Mouse (Mus musculus) G1E-ER4 (cell line): Measurements from ENCODE around the gene Tcn2. TPM values are rescaled to one million over a fixed set of nuclear protein-coding genes. Genes with fewer than 3 reads are reported as not detected.

ENCODE experiments used
- GATA1 ChIP-seq: IDR thresholded peaks from one replicate; pipeline ENCODE4 v1.8.0; 2012; ENCODE audit warnings: low read length, inconsistent platforms
- polyA plus RNA-seq: library from polyadenylated mRNA; stranded (reverse); fragments of >175 nt; gene quantifications from 2 replicates; pipeline ENCODE4 v1.2.3, GENCODE M21; 2012

The Tcn2 gene
- polyA plus RNA-seq, 1 experiment: 0.03 TPM

DNA sequence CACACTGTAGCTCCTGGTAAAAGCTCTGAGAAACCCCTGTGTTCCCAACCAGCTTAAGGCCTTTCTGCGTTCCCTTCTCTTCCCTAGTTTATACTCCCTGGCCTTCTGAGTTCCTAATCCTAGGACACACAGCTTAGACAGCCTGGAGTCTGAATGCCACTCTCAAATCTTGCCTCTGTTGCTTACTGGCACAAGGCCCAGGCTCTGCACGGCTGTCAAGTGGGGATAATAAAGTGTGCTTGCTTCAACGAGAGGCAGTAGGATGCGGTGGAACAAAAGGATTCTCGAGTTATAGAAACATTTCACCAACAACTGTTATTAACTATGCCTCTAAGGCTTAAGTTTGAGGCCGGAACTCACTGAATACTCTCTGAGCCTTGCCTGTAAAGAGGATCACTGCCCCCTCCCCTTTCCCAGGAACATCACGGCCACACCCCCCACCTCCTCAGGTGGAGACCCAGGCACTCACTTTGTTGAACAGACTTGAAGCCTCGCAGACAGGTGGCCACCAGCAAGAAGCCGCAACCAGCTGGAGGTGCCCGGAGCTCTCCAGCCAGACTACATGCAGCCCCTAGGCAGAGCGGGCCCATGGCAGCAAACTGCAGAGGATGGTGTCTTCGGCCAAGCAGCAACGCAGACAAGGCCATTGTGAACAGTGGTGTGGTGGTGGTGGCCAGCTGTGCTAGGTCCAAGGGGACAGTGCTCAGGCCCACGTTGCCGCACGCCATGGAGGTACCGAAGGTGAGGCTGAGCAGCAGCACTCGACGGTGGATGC lies 19.7 kb downstream of the Tcn2 start:
- no peak for TF ChIP-seq GATA1

DNA sequence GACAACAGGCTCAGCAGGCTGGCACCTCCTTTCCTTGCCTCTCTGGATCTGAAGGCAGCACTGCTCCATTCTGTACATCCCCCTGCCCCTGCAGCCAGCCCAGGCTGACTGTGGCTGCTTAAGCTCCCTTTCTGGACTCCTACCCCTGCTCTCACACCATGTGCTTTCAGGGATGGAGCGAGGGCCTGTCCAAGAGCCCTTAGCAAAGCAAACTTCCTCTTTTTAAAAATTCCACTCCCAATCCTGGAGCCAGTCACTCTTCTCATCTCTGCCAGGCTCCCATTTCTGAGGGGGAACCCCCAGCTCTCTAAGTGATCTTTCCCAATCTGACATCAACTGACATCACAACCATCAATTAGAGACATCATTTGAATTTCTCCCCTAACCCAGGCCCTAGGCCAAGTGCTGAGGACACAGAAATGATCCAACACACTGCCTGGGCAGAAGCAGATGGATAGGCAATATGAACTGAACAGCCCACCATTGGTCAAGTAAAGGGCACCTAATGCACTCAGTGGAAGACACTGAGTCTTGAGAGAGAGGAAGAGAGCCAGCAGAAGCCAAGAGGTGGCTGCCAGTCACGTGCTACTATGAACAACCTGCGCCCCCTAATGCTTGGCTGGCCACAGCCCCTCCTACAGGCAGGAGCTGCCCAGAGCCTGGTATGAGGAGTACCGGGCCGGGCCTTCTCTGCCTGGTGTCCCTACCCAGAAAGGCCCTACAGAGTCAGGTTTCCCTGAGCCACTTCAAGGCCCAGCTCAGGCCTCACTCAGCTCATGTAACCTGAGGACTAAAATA lies 21.2 kb downstream of the Tcn2 start:
- no peak for TF ChIP-seq GATA1

DNA sequence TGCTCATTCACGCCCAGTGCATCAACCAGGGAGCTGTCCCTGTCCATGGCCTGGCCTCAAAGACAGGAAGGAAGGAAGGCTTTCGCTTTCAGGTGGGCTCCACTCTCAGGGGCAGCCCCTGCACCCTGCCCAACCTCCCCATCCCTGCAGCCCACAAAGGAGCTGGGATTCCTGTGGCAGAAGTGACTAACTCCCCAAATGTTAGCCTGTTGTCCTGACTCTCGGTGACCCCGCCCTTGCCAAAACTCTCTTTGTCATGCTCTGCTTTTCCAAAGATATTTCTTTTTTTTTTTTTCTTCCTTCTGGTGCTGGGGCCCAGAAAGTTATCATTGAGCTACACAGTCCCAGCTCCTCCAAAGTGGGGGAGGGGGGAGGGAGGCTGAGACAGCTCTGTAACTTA lies 22.7 kb downstream of the Tcn2 start:
- no peak for TF ChIP-seq GATA1

DNA sequence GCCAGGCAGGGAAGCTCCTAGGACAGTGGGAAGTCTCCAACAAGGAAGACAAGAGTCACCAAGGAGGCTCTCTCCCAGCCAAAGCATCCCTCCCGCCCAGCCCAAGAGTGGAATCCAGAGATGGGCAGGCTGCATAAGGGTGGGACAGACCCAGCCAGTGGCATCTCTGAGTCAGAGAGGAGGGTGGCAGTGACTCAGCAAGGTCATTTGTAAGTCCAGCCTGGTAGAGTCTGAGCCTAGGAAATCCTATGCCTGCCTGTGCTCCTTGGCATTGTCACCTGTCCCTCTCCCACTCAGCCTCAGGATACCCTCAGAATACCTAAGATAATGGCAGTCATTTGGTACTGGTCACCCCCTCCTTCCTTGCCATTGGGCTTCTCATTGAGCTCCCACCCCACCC lies 26.5 kb downstream of the Tcn2 start:
- TF ChIP-seq GATA1: no peak

DNA sequence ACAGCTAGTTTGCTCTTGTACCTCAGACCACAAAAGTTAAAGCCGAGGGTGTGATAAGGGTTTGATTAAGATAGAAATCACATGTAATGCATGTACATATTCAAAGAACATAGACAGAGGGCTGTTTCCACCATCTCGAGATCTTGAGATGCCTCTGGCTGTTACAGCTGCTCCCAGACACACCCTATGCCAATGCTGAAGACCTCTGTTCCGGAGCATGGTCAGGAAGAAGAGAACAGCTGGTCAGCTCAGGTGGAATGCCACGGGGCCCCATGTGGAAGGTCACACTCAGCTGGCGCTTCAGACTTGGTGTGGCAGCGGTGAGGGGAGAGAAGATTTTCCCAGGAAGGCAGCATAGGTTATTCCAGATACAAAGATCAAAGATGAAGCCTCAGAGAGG lies 27.3 kb downstream of the Tcn2 start:
- TF ChIP-seq GATA1: no peak

DNA sequence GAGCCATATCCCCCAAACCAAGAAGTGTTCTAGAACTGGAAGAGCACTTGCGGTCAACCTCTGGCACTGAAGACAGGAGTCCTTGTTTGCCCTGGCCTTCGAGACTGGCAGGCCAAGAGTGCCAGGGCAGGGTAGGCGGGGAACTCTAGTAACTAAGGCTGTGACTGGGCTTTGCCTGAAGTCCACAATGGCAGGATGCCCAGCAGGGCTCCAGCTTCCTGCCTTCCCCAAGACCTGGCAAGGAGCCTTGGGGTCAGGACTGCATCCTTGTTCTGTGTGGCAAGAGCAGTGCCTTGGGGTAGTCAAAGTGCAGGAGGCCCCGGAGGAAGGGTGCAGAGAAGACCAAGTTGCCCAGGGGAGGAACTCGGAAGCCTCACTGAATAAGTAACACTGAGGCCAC lies 28.9 kb downstream of the Tcn2 start:
- TF ChIP-seq GATA1: no peak

DNA sequence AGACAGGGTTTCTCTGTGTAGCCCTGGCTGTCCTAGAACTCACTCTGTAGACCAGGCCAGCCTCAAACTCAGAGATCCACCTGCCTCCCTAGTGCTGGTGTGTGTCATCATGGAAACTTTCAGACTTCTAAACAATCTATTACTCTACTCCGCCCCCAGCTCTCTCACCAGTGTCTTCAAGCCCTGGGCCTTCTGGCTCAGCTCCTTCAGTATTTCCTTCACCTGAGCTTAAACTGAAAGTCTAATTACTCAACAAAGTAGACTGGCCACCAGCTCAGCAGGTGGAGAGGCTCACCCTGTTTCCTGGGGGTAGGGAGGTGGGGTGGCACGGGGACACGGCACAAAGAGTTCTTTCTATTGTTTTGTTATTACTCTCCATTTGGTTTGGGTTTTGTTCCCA lies 29.4 kb downstream of the Tcn2 start:
- TF ChIP-seq GATA1: no peak

DNA sequence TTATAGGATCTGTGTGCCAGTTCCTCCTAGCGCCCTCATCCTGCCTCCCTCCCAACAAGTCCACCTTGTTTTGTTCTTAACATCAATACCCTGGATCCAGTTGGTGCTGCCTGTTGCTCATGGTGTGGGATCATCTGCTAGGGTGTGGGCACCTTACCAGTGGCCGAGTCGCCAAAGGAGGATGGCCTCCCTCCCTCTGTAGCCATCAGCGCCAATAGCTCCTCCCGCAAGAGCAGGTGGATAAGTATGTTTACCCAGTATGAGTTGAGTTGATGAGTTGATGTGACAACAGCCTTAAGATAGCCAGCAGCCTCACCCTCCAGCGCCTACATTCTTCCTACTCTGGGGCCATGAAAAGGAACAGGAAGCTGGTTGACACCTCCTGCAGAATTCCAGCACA lies 31.7 kb downstream of the Tcn2 start:
- TF ChIP-seq GATA1: no peak

DNA sequence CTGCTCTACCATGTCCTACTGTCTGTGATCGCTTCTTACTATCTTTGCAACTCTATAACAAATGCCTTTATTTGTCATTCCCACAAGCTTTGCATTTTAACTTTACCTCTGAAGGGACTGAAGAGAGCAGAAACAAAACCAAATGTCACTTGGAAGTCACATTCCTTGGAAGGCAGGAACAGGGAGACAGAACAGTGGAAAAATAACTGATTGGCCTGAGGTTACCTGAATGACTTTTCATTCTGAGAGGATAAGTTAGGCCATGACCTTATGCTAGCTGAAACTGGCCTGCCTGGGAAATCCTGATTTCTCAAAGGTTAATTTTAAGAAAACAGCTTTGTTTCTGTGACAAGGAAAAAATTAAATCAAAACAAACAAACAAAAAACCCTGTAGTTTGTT lies 36.0 kb downstream of the Tcn2 start:
- TF ChIP-seq GATA1: no peak

DNA sequence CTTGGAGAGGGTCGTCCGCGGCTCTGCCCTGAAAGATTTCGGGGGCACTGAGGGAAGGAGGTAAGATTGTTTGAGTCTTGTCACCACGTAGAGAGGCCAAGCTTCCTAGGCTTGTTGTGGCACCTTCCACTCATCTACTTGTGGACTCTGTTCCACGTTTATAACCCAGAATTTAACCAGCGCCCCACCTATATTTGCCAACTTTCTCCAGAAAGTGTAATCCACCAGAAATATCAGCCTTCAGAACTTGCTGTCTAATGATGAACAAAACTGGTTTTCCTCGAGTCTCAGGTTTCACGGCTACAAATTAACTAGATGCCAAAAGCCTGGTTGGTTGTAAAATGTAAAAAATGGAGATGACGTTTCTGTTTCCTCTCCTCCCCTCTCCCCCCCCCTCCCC lies 36.5 kb downstream of the Tcn2 start:
- no peak for TF ChIP-seq GATA1

DNA sequence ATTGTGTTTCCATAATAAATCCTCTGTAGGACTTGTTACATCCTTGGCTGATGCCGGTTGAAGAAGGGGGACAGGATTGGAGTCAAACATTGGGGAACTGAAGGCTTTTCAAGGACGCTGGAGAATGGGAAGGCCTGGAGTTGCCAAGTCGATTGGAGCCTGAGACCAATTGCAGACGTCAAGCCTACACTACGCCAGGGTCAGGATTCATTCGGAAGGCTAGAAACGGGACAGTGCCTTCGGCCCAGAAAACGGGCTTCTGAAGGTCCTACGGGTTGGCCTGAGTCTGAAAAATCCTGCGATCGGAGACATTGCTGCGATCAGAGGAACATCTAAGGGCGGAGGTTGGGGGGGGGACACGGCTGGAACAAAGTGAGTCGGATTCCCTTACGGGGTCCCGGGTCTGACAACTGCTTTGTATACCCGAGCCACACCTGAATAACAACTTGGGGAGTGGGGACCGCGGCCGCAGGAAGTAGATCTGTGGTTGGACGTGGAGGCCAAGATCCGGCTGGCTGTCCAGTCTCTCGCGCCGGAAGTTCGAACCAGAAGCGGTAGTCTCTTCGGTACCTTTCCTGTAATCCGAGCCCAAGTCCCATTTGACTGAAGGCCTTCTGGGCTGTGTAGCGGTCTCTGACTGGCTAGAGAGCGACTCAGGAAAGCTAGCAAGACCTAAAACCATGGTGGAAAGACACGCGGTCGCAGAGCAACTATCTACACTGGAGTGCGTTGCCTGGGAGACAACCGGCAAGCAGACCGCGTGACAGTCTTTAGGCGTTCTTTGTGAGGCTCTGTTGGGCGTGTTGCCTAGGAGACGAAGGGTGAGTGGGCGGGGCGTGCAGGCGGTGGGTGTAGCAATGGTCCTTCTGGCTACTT lies 37.3 kb downstream of the Tcn2 start, which contains the start of the genes 4921536K21Rik and Dusp18:
4921536K21Rik (minus strand) TSS at position 693 of the 876 bp plus-strand sequence.
Dusp18 (plus strand) TSS at position 835 of the 876 bp plus-strand sequence.
- no peak for TF ChIP-seq GATA1

DNA sequence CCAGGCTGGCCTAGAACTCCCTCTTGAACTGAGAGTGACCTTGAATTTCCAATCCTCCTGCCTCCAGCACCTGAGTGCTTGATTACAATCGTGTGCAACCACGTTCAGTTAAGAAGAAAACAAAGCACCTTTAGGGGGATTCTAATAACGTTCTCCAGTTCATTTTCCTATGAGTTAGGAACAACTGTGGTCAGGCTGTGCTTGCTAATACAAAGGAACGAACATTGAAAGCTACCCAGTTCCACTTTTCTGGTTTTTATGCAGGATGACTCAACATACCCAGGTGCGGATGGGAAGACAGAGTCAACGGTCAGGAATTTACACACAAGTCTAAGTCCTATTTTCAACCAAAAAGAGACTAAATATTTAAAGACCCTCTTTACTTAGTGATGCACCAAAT lies 38.0 kb downstream of the Tcn2 start:
- TF ChIP-seq GATA1: no peak

DNA sequence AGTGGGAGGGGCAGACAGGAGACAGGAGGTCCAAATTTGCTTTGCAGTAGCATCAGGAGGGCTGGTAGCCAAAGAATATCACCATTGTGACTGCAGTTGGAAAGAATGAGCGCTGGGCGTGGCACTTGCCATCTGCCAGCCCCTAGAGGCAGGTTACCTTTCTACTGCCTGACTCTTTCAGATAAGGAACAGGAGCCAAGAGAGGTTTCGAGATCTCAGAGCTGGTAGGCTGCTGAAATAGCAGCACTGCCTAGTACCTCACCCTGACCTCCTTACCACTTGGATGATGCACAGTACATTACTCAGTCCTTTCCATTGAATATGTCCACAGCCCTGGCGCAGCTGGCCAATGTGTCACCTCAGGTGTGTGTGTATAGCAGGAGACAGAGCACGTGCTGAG lies 44.6 kb downstream of the Tcn2 start:
- TF ChIP-seq GATA1: no peak

DNA sequence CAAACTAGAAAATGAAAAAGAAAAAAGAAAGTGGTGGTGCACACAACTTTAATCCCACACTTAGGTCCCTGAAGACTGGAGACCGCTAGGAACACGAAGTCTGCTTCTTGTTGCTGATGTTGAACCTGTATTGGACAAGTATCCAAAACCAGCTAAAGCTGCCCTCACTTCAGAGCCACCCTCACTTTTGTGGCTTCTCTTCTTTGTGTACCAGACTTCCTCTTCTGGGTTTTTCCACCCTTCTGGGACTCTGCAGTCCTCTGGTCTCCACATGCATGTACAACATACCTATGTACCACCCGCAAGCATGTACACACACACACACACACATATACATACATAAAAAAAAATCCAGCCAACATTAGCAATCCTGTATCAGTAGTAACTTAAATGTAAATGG lies 48.2 kb downstream of the Tcn2 start:
- no peak for TF ChIP-seq GATA1

DNA sequence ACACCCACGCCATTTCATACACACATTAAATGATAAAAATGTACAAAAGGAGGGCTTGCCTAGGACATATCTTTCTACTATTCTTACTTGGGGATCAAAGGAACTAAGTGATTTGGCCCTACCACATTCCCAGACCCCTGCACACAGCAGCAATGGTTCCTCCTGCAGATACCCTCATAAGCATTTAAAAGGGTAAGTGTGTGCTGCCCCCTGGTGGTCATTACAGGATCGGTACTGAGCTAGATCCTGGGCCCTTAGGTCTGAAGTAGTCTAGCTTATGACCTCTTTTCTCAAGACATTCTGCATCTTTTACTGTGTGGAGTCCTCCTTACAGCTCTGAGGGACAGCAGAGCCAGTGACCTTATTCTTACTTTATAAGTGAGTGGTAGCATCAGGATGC lies 52.1 kb downstream of the Tcn2 start:
- no peak for TF ChIP-seq GATA1

DNA sequence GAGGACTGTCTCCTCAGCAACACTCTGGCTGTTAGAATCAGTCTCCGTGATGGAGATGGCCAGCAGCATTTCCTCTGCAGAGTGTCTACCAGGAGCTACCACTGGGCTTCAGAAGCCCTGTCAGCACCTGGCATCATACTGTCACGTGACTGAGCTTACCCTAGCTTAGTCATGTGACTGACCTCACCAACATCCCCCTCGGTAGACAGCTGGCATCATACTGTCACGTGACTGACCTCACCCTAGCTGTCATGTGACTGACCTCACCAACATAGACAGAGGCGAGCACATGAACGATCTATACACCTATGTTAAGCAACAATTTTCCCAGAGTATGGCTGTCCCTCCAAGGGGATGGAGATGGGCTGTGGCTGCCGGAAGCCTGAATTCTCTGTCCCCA lies 53.3 kb downstream of the Tcn2 start:
- TF ChIP-seq GATA1: no peak
